Mouse (Mus musculus) testis, adult 2 months (tissue): Measurements from ENCODE around the gene Hc.

Source experiments
- CTCF ChIP-seq: fragments of 200-500 bp; IDR thresholded peaks from 2 replicates; pipeline ENCODE4 v1.5.1; 2012; ENCODE audit warnings: low read depth, mild to moderate bottlenecking, inconsistent platforms, low read length, moderate library complexity; ENCODE audit not compliant: control insufficient read depth, insufficient read depth, insufficient replicate concordance
- POLR2A ChIP-seq: fragments of 200-500 bp; IDR thresholded peaks from 2 replicates; pipeline ENCODE4 v1.6.1; 2012; ENCODE audit warnings: low read depth, mild to moderate bottlenecking, inconsistent platforms, low read length, moderate library complexity; ENCODE audit not compliant: control insufficient read depth

DNA sequence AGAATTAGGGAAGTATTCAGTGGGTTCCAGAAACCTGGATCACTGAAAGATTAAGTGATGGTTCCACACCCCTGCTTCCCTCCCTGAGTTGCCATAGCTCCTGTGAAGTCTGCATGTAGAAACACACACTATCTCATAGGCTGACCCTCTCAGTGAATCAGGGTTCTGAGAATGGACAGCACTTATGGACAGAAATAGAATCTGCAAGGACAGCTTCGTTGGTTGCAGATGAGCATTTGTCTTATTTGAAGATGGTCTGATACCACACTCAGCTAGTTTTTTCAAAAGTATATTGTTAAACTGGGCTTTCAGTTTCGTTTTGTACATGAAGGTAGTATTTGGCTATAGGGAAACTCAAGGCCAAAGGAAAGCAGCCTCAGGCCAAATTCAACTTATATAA, 49.3 kb upstream of the Hc start:
- TF ChIP-seq POLR2A (no peak), CTCF (no peak)
